Mouse (Mus musculus) frontal cortex, postnatal 14 days (tissue): ENCODE data around the gene Fstl3.

Source experiments
- DNase-seq, 2 experiments: peaks; one replicate each; pipeline ENCODE4 v3.0.0; 2022; ENCODE audit warnings: low spot score in 2 of 2

The Fstl3 gene

DNA sequence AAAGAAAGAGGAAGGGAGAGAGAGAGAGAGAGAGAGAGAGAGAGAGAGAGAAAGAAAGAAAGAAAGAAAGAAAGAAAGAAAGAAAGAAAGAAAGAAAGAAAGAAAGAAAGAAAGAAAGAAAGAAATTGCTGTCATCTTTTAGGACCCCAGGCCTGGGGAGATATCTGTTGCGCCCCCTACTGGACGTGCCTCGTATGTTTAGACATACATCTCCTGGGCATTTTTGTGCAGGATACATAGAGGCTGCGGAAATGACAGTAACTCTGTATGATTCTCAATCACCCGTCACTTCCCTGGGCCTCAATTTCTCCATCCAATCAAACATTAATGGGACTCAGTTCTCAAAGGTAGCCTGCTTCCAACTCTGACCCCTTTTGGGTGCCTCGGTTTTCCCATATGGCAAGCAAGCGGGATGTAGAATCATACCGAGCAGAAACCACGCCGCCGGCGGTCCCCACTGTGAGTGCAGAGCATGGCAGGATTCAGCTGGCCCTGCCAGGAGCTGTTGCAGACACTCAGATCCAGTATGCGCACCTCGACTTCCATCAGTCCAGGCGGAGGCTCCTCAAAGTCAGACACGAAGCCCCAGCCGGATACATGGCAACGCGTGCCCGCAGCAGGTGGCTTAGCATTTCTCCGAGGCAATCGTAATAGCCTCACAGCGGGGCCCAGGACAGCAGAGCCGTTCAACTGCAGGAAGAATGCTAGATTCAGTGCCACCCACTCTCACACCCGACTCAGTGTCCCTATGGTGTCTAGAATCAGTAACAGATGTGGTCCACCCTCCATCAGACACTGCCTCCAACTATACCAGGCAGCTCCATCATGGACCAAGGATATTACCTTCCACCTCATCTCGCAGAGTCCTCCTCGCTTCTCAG lies 7.1 kb downstream of the Fstl3 start:
- DNase-seq, result no peak

DNA sequence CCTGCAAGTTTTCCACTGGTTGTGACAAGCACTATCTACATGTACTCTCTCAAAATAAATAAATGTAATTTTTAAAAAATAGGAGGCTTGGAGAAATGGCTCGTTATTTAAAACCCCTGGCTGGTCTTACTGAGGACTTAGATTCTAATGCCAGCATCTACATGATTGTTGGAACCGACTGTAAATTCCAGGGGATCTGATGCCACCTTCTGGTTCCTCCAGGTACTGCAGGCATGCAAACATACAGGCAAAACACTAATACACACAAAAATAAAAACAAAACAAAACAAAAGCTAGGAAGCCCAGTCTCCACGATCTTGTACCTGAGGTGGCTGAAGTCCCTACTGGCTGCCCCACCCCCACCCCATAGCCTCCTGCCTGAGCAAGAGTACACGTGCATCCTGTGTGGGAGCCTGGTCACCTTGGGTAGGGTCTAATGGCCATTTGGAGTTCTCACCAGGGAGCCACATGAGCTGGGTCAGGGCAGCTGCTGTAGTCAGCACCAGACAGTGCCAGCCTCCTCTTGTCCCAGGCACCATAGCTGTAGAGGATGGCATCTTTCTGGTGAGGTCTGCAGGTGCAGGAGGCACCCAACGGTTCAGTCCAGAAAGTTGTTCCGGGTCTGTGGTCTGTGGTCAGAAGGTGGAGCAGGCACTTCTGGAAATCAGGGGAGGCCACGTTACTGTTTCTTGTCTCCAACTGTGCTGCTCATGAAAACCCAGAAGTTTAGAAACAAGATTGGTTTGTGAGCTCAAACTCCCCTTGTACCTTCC lies 11.5 kb downstream of the Fstl3 start:
- DNase-seq, result peak in 1 of 2 experiments; percentile 74

DNA sequence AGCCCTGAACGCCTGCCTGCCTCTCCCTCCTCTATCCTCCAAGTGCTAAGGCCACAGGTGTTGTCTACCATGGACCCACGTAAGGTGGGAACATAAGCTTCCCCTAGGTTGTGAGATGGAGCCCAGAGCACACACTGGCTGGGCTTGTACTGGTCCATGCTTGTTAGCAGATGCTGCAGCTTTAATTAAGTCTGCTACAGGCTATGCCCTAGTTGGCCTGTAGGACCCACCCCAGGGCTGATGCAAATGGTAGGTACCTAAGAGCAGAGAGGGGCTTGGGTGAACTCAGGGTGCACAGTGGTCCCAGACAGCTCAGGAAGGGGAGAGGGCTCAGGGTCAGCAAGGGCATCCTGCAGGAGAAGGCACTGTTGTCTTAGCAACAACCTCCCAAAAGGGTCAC lies 12.5 kb downstream of the Fstl3 start:
- no peak for DNase-seq

DNA sequence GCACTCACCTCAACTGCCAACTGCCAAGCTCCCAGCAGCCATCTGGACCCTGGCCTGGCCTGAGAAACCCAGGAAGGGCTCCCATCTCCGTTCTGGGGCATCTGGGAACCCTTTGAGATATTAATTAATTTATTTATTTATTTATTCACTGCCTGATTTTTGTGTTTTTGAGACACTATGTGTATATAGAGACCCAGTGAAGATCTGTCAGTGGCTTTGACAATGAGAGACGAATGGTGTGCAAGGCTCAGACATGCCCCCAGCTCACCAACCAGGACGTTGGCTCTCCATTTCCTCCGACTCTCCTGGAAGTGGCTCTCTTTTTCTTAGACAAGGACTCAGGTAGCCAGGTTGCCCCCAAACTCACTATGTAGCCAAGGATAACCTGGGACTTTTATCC lies 13.8 kb downstream of the Fstl3 start, which contains the start of gene Prss57:
Gene Prss57, minus strand, starts transcription at position 101 of the 400 bp plus-strand sequence.
- no peak for DNase-seq

DNA sequence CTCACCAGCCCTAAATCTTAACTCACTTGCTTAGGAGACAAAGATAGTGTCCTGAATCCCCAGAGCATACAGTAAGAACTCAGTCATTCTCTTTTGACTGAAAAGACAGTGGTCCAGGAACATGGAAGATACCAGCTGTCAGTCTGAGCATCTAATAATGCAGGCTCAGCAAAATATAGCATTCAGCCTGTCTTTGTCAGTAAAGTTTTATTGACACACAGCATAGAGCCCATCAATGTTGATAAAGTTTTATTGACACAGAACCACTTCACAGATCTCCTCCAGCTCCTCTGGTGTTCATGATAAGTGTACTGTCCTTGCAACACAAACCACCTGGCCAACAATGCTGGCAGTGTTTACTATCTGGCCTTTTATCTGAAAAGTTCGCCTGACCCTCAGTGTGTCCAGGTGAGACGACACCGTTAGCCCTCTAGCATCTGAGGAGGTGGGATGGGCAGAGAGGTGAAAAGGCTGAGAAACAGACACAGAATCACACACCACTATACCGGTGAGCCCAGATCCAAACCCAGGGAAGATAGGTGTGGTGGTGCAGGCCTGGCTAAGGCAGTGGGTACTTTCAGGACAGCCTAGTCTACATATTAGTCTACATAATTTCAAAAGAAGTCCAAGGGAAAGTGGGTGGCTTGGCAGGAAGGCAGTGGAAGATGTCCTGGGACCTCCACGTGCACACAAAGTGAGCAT lies 15.4 kb downstream of the Fstl3 start:
- DNase-seq, result no peak

DNA sequence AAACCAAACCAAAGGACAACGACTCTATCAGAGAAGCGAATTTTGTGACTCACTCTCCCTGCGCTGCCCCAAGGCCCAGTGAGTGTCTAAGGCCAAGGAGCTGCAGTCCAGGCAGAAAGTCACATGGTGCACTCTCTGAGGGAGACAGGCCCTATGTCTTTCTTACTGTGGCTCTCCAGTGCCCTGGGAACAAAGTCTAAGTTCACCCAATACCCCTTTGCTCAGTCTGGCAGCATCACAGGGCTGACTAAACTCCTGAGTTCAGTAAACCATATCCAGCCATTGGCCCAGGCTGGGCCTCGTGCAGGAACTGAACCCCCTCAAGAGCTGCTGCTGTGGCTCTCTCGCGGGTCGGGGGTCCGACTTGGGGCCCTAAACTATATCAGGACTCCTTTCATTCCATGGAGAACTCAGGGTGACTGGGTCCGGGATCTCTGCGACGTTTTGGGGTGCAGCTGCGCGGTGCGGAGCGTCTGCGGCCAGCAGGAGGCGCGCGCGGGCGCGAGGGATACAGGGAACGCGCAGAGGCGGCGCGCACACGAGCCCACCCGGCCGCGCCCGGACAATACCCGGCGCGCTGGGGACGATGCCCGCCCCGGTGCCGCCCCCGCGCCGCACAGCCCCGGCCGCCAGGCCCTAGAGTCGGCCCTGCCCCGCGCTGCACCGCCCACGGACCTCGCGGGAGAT lies 16.1 kb downstream of the Fstl3 start, which contains the start of gene Palm:
Gene Palm, plus strand, starts transcription at position 522 of the 687 bp plus-strand sequence.
- peak; percentile 65 to 73 for DNase-seq

DNA sequence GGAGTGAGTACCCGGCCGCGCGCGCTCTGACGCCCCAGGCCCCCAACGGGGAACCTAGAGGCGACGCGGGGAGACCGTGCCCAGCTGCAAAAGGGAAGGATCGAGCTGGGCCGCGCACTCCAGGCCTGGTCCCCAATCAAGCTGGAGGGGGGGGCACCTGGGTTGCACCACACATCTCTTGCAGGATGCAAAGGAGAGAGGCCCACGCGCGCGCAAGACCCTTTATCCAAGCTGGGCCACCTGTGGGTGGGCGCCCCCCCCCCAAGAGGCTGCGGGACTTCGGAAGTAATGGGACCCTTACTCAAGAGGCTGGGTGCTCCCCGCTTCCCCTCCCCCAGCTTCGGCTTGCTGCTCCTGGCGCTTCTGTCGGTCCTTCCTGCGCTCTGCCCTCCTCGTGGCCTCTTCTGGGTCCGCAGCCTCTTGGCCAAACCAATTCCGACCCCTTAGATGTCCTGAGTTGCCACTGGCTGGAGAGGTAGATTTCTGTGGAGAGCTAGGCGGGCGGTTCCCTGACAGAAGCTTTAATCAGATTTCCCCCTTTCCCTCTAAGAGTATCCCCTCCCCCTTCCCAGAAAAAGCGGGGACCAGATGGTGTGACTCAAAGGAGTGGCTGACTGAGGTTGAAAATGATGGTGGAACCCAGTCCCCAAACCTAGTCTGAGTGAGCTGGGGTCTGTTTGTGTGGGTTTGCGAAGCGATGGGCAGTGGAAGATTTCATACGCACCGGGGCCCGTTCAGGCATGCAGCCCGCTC lies 16.8 kb downstream of the Fstl3 start:
- DNase-seq, result no peak

DNA sequence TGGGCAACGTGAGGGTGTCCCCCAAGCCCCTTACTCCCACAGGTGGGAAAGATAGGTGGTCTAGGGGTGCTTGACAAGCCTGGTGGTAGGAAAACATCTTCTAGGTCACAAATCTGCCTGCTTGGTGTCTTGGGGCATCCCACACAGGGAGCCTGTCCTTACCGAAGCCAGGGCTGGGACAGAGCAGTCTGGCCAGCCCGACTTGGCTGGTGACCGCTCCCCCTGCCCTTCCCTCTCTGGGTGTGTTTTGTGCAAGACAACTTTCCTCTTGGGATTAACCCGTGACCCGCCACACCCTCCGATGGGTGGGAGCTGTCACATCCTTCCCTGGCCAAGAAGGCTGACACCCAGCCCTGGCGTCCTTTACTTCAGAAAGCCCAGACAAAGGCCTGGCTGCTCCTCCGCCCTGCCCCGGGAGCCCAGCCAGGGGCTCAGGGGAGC lies 17.4 kb downstream of the Fstl3 start:
- no peak for DNase-seq

DNA sequence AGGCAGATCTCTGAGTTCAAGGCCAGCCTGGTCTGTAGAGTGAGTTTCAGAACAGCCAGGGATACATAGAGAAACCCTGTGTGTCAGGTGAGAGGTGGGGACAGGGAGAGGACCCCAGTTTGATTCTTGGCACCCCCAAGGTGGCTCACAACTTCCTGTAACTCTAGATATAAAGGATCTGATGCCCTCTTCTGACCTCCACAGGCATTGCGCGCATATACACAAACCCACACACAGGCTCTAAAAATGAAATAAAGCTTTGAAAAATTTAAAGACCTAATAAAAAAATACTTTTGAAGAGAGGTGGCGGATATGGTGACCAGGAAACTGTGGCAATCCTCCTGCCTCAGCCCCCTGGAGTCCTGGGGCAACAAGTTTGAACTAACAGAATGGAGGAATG lies 18.8 kb downstream of the Fstl3 start:
- DNase-seq, result no peak

DNA sequence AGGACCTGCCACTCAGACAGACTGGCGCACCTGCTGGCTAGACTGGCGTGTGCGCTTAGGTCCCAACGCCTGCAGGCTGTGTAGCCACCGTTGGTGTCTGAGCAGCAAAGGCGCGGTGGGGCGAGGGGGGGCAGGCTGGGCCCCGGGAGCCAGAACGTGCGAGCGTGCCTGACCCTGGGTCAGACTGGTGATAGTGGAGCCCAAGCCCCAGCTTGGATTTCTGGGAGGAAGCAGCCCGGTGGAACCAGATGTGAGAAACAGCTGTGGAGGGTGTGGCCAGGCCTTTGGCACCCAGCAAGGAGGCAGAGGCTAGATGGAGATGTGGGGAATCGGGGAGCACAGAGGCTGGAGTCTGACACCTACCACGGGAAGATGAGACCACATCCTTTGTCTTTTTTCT lies 20.3 kb downstream of the Fstl3 start:
- DNase-seq, result no peak

DNA sequence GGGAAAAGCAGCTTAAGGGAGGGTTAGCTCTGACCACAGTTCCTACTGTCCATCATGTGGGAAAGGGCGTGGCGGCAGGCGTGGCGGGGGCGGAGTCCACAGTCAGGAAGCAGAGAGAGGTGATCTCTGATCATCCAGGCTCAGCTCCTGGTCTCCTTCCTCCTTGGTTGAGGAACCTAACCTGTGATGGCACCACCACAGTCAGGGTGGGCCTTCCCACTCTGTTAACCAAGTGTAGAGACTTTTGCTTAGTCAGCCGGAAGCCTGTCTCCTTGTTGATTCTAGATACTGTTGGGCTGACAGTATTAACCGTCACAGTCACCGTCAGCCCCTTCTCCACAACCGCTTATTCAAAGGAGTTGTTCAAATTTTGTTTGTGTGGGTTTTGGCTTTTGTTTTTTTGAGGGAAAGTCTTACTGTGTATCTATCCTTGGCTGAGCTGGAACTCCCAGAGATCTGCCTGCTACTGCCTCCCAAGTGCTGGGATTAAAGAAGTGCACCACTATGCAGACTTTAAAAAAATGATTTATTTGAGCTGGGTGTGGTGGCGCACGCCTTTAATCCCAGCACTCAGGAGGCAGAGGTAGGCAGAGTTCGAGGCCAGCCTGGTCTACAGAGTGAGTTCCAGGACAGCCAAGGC lies 21.3 kb downstream of the Fstl3 start:
- DNase-seq, result no peak

DNA sequence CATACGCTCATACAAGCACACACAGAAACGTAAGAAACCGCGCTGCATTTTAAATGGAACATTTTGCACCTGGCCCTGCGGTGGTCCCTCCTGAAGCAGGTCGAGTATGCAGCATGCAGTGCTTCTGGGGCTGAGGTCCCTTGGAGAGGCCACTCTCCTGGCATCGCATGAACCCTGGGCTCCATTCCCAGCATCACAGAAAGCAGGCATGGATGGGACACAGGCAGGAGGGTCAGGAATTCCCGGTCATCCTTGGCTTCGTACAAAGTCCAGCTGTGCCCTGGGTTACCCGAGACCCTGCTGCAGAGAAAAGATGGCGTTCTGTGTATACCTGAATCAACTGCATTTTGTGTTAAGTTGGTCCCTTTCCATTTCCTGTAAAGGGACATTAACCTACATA lies 23.4 kb downstream of the Fstl3 start:
- no peak for DNase-seq

DNA sequence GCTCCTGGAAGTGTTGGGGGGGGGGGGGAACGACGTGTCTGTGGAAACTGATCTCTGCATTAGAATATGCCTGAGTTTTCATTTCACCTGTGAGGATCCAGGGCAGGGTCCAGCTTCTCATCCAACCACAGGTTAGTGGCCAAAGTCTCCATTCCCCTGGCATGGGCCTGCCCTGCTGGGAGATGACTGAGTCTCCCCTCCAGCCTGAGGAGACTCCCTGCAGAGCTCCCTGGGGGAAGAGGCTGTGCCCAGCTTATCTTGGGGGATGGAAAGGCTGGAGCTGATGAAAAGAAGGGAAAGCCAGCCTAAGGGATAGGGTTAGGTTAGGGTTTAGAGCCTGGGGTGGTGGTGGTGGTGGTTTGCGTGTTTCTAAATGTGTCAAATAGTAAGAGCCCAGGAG lies 24.8 kb downstream of the Fstl3 start:
- no peak for DNase-seq

DNA sequence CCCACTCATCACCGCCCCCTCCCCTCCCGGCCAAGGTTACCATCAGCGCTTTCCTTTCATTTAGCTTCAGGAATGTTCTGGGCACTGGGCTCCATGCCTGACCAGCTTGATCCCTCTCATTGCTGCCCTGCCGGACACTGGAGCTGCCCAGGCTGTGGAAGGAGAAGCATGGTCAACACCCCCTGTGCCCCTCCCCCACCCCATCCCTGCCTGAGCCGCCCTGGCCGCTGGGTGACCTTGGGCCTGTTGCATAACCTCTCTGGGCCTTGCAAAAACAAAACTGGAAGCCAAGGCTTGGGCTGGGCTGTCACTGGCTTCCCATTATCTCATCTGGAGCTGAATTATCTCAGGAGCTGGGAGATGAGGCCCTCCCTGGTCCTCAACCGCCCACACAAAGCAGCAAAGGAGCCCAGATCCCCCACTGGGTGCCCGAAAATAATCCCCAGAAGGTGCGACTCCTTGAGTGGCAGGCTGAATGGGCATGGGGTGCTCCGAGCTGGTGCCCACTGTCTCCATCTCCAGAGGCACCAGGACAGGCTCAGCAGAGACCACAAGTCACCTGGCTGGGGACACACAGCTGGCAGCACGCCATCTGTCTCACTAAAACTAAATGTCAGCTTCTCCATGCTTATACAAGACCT lies 25.4 kb downstream of the Fstl3 start:
- no peak for DNase-seq

DNA sequence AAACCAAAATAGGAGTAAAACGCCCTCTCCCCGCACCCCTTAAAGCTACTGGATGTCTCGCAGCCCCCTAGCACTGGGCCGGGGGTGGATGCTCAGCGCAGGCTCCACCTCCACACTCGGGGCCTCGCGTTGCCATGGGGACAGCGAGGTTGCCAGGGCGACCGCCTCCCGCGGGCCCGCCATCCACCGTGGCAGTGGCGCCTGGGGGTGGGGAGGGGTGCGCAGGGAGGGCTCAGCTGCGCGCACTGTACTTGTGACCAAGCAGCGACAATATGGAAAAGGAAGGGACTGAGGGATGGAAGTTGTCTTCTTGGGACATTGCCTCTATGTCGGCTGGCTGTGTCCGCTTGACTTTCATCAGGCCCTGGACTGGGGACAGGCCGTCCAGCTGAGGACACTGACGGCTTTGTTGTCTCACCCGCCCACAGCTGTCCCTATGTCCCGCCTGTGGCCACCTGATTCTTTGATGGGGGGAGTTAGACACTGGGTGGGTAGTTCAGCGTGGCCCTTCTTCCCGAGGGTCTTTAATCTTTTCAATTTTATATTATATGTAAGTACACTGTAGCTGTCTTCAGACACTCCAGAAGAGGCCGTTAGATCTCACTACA lies 26.7 kb downstream of the Fstl3 start:
- peak; percentile 90 to 92 for DNase-seq

DNA sequence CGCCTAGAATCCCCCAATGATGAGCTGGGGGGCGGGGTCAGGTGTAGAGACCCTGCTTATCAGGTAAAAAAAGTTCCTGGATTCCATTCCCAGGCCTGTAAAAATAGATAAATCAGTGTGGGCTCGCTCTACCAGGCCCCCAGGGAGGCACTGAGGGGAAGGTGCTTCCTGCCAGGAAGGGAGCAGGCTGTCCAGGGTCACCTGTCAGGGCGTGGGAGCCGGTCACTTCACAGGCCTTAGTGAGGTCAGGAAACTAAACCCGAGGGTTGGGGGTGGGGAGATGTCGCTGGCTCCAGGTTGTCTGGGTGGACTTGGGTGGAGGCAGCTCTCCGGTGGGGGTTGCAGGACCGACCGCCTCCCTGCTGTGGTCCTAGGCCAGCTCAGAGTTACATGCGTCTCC lies 28.6 kb downstream of the Fstl3 start:
- DNase-seq, result no peak

DNA sequence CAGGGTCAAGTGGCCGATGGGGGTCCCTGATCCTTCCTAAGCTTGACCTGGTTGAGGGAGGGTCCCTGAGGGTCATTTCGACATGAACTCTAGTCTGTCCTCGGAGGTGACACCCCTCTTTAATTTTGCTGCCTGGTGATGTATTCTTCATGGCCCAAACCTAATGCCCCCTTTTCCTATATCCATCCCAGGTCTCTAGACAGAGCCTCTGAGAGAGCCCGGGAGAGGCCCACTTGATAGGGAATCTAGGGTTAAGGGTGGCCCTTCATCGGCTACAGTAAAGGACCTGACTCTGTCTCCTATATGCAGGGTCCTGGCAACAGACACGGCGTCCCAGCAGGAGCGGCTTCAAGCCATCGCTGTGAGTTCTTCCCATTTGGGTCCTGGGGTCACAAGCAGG lies 29.3 kb downstream of the Fstl3 start:
- DNase-seq, result no peak

DNA sequence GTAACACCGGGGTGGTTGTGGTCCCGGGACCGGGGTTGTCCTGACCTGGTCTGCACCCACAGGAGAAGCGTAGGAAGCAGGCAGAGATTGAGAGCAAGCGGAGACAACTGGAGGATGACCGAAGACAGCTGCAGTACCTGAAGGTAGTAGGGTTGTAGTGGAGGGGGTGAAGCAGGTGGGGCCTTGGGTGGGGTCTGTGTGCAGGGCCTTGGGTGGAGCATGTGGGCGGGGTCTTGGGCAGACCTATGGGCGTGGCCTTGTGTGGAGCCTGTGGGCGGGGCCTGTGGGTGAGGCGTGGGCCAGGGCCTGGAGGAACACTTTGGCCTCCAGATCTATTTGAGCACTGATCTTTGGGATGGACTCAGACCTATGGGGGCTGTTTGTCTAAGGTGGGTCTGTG lies 29.9 kb downstream of the Fstl3 start:
- no peak for DNase-seq

DNA sequence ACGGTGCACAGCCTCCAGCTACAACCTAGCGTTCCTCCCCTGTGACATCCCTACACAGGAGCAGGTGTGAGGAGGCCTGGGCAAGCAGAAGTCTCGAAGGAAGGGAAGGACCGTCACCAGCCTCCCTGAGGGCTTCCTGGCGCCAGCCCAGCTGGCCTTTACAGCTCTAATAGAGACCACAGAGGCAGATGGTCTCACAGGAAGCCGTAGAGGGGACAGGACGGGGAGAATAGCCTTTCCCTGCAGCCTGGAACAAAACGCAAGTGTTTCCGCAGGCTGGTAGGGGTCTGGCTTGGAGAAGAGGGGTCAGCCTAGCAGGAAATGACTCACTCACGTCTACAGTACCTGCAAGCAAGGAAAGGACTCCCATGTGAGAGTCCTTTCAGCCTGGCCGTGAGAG lies 30.8 kb downstream of the Fstl3 start:
- no peak for DNase-seq
